Mouse (Mus musculus) 3T3-L1 (cell line): ENCODE measurements around the gene Eef1akmt1.

ENCODE experiments used
- DNase-seq: peaks from one replicate; pipeline ENCODE4 v3.0.0-alpha.2; 2015; ENCODE audit warnings: low read depth, low spot score

Gene Eef1akmt1

GRCm38 (mm10) chr14:57524671-57525387, 46.6 kb downstream of the Eef1akmt1 start, which contains the start of gene Il17d:
Il17d (plus strand) TSS chr14:57524777.
- DNase-seq: no peak

DNA sequence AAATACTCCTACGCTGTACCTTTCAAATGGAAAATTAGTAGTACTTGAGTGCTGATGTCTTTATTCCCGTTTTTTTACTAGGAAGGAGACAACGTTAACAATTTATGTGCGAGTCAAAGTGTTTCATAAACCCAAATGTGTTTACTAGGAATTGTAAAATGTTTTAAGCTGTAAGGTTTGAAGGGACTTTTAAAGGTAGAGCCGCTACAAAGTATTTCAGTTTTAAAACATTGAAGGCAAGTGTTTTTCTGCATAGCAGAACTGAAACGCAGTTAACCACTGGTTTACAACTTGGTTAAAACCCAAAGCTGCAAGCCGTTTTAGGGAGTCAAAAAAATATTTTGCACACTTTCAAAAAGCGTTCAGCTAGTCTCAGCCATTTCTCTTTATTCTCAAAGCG, 47.6 kb downstream of the Eef1akmt1 start:
- DNase-seq: no peak

DNA sequence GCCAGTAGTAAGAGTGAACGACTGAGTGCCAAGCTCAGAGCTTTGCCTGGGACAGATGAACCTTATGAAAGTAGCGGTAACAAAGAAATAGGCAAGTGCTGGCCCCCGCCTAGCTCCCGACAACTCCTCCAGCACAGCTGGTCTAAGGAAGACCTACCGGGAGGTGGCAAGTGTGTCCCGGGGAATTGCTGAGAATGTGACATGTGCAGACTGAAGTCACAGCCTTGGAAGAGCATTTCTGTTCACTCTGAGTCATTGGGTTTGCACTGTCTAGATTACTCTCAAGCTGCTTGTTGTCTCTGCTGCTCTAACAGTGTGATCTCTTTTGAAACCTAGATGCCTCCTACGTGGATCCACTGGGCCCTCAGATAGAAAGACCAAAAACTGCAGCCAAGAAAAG, 54.4 kb downstream of the Eef1akmt1 start:
- DNase-seq: no peak

- no peak for DNase-seq
Measured at GRCm38 (mm10) chr14:57515156-57515762, 56.2 kb downstream of the Eef1akmt1 start.

DNA sequence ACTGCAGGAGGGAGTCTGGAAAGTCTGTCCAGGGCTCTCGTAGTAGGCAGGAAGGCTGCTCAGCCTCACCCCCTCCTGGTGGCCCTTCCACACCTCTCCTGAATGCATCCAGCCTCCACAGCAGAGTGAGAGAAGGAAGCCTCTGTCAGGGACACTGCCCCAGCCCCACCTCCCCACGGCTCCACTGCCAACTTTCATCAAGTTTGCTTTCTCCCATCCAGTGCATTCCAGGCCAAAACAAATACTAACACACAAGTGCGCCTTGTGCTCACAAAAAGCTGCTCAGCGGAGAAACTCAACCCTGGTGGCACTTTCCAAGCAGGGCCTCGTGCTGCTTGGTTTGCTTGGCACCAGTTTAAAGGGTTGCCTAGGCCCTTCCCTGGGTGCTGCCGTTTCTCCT, 61.9 kb downstream of the Eef1akmt1 start:
- DNase-seq: no peak

- no peak for DNase-seq
Measured at GRCm38 (mm10) chr14:57503729-57504128, 67.7 kb downstream of the Eef1akmt1 start.
